Mouse (Mus musculus): ENCODE measurements at regions not wholly inside any gene's neighbourhood (a gene's known extent, or its start where the extent isn't known, plus 50 kb on each side); places are given as distances from the start of the nearest gene placed in this dataset.

- Histone ChIP-seq H3K9me3 (ENCODE audit: control insufficient read depth, low read length) (no peaks in the 10 kb centered on the region), H3K27ac (replicated peaks; ENCODE audit: low read depth, low read length) (no peak overlapping the region), H3K27me3 (ENCODE audit: control insufficient read depth, insufficient read depth, low read length) (no peaks in the 10 kb centered on the region), H3K4me2 (ENCODE audit: low read length) (no peak overlapping the region), H3K4me1 (ENCODE audit: control insufficient read depth, insufficient read depth, low read length) (no peaks in the 10 kb centered on the region), H3K36me3 (ENCODE audit: control insufficient read depth, insufficient read depth, low read length) (no peaks in the 10 kb centered on the region), H3K4me3 (replicated peaks; ENCODE audit: low read depth, low read length) (no peak overlapping the region), H3K9ac (replicated peaks; ENCODE audit: low read length) (no peak overlapping the region)
- ATAC-seq (ENCODE audit: low FRiP score, low TSS enrichment): no peak
- 78% methylated on average over 2 of the region's 2 CpGs for WGBS
- DNase-seq: no peak
Measured at GRCm38 (mm10) chr1:61316736-61317135, 321.9 kb upstream of the Pard3b start.

- 91% methylated on average over 1 of the region's 1 CpGs for WGBS
- no peaks in the 10 kb centered on the region for H3K4me1 ChIP-seq (ENCODE audit: control insufficient read depth, insufficient read depth, low read length)
- DNase-seq: no peak
- H3K36me3 ChIP-seq (ENCODE audit: control insufficient read depth, insufficient read depth, low read length): no peaks in the 10 kb centered on the region
- no peak overlapping the region for H3K4me2 ChIP-seq (ENCODE audit: low read length)
- no peak overlapping the region for H3K9ac ChIP-seq (replicated peaks; ENCODE audit: low read length)
- no peak overlapping the region for H3K27ac ChIP-seq (replicated peaks; ENCODE audit: low read depth, low read length)
- H3K27me3 ChIP-seq (ENCODE audit: control insufficient read depth, insufficient read depth, low read length): no peaks in the 10 kb centered on the region
- no peaks in the 10 kb centered on the region for H3K9me3 ChIP-seq (ENCODE audit: control insufficient read depth, low read length)
- no peak for ATAC-seq (ENCODE audit: low FRiP score, low TSS enrichment)
- H3K4me3 ChIP-seq (replicated peaks; ENCODE audit: low read depth, low read length): no peak overlapping the region
Measured at GRCm38 (mm10) chr1:61318042-61318441, 320.6 kb upstream of the Pard3b start.

DNA sequence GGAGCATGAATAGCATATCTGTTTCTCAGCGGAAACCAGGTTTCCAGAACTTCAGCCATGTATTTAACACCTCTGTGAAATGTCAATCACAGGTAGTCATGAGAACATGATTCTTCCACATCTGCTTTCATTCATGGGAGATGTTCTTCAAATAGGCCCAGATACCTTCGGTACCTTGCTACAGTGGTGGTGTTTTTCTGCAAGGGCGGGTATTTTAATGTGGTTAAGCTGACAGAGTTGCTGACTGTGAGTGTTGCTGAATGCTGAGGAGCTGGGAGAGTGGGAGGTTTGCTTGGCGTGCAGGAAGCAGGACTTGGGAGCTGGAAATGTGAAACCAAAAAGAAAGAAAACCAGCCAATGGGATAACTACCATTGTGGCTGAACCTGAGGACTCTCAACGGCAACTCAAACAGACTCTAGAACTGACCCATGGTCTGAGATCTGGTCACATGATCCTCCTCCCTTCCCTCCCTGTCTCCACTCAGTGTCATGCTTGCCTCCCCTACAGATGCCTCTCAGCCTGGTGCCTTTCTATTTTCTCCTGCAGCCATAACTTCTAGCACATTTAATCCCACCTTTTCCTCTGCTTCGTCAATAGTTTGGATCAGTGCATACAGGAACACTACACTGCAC, 317.0 kb upstream of the Pard3b start:
- Histone ChIP-seq H3K4me3 (replicated peaks; ENCODE audit: low read depth, low read length) (no peak overlapping the region), H3K27ac (replicated peaks; ENCODE audit: low read depth, low read length) (no peak overlapping the region), H3K9me3 (ENCODE audit: control insufficient read depth, low read length) (no peaks in the 10 kb centered on the region), H3K36me3 (ENCODE audit: control insufficient read depth, insufficient read depth, low read length) (no peaks in the 10 kb centered on the region), H3K9ac (replicated peaks; ENCODE audit: low read length) (no peak overlapping the region), H3K4me2 (ENCODE audit: low read length) (no peak overlapping the region), H3K4me1 (ENCODE audit: control insufficient read depth, insufficient read depth, low read length) (no peaks in the 10 kb centered on the region), H3K27me3 (ENCODE audit: control insufficient read depth, insufficient read depth, low read length) (no peaks in the 10 kb centered on the region)
- 84% methylated on average over 6 of the region's 6 CpGs for WGBS
- DNase-seq (no peak), ATAC-seq (ENCODE audit: low FRiP score, low TSS enrichment) (no peak)

GRCm38 (mm10) chr1:61331456-61331855, 307.2 kb upstream of the Pard3b start:
- Histone ChIP-seq H3K4me2 (ENCODE audit: low read length) (no peak overlapping the region), H3K36me3 (ENCODE audit: control insufficient read depth, insufficient read depth, low read length) (no peaks in the 10 kb centered on the region), H3K9me3 (ENCODE audit: control insufficient read depth, low read length) (no peaks in the 10 kb centered on the region), H3K9ac (replicated peaks; ENCODE audit: low read length) (no peak overlapping the region), H3K4me1 (ENCODE audit: control insufficient read depth, insufficient read depth, low read length) (no peaks in the 10 kb centered on the region), H3K27ac (replicated peaks; ENCODE audit: low read depth, low read length) (no peak overlapping the region), H3K4me3 (replicated peaks; ENCODE audit: low read depth, low read length) (no peak overlapping the region), H3K27me3 (ENCODE audit: control insufficient read depth, insufficient read depth, low read length) (no peaks in the 10 kb centered on the region)
- WGBS: 86% methylated on average over 2 of the region's 2 CpGs
- ATAC-seq (ENCODE audit: low FRiP score, low TSS enrichment) (no peak), DNase-seq (no peak)

- no peak overlapping the region for H3K9ac ChIP-seq (replicated peaks; ENCODE audit: low read length)
- WGBS: 19% methylated on average over 3 of the region's 3 CpGs
Measured at GRCm38 (mm10) chr1:61331906-61332305, 306.7 kb upstream of the Pard3b start.

DNA sequence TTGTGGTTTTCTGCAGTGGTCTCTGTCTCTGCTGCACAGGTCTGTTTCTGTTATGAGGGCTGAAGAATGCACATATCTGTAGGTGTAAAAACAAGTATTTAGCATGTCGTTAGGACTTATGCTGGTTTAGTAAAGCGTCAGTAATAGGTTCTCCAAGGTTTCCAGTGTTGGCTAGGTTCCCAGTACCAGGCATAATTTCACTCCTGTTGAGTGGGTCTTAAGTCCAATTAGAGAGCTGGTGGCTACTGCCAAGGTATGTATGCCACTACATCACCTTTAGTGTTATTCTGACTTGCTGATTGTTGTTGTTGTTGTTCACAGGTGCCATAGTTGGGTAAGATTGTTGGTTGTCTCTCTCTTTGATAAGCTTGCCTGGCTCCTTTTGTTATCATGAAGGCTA, 302.3 kb upstream of the Pard3b start:
- H3K4me2 ChIP-seq (ENCODE audit: low read length): no peak overlapping the region
- H3K4me1 ChIP-seq (ENCODE audit: control insufficient read depth, insufficient read depth, low read length): no peaks in the 10 kb centered on the region
- H3K27ac ChIP-seq (replicated peaks; ENCODE audit: low read depth, low read length): no peak overlapping the region
- H3K36me3 ChIP-seq (ENCODE audit: control insufficient read depth, insufficient read depth, low read length): no peaks in the 10 kb centered on the region
- H3K9ac ChIP-seq (replicated peaks; ENCODE audit: low read length): no peak overlapping the region
- H3K4me3 ChIP-seq (replicated peaks; ENCODE audit: low read depth, low read length): no peak overlapping the region
- no peaks in the 10 kb centered on the region for H3K9me3 ChIP-seq (ENCODE audit: control insufficient read depth, low read length)
- 87% methylated on average over 2 of the region's 2 CpGs for WGBS
- DNase-seq (no peak), ATAC-seq (ENCODE audit: low FRiP score, low TSS enrichment) (no peak)
- H3K27me3 ChIP-seq (ENCODE audit: control insufficient read depth, insufficient read depth, low read length): no peaks in the 10 kb centered on the region

More at GRCm38 (mm10) chr1:61331906-61332305, 306.7 kb upstream of the Pard3b start:
- no peak overlapping the region for H3K4me3 ChIP-seq (replicated peaks; ENCODE audit: low read depth, low read length)
- H3K36me3 ChIP-seq (ENCODE audit: control insufficient read depth, insufficient read depth, low read length): no peaks in the 10 kb centered on the region
- H3K9me3 ChIP-seq (ENCODE audit: control insufficient read depth, low read length): no peaks in the 10 kb centered on the region
- DNase-seq: no peak
- no peaks in the 10 kb centered on the region for H3K4me1 ChIP-seq (ENCODE audit: control insufficient read depth, insufficient read depth, low read length)
- no peak overlapping the region for H3K4me2 ChIP-seq (ENCODE audit: low read length)
- ATAC-seq (ENCODE audit: low FRiP score, low TSS enrichment): no peak
- no peak overlapping the region for H3K27ac ChIP-seq (replicated peaks; ENCODE audit: low read depth, low read length)
- no peaks in the 10 kb centered on the region for H3K27me3 ChIP-seq (ENCODE audit: control insufficient read depth, insufficient read depth, low read length)

GRCm38 (mm10) chr1:61352921-61353320, 285.7 kb upstream of the Pard3b start:
- Histone ChIP-seq H3K27me3 (ENCODE audit: control insufficient read depth, insufficient read depth, low read length) (no peaks in the 10 kb centered on the region), H3K27ac (replicated peaks; ENCODE audit: low read depth, low read length) (no peak overlapping the region), H3K4me1 (ENCODE audit: control insufficient read depth, insufficient read depth, low read length) (0 out of 2 replicates have a peak, but pooled peaks cover 2% of the 10 kb centered on the region), H3K9ac (replicated peaks; ENCODE audit: low read length) (no peak overlapping the region), H3K9me3 (ENCODE audit: control insufficient read depth, low read length) (no peaks in the 10 kb centered on the region), H3K4me3 (replicated peaks; ENCODE audit: low read depth, low read length) (no peak overlapping the region), H3K36me3 (ENCODE audit: control insufficient read depth, insufficient read depth, low read length) (no peaks in the 10 kb centered on the region), H3K4me2 (ENCODE audit: low read length) (no peak overlapping the region)
- 91% methylated on average over 1 of the region's 1 CpGs for WGBS
- DNase-seq: no peak
- ATAC-seq (ENCODE audit: low FRiP score, low TSS enrichment): no peak

DNA sequence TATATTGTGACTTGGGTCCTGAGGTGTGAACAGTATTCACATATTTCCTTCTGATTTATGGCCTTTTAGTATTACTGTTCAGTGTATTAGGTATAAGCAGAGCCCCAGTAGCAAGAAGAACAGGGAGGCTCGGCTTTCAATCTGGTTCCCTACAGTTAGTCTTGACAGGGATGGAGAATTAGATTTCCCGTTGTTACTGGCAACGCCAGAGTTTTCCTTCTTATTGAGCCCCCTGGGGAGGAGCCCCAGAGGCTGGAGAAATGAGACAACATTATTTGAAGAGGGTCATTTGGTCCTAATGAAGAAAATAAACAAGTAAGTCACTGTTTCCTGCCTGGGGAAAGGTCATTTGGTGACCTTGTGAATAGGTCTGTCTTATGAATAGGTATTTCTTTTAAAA, 285.1 kb upstream of the Pard3b start:
- no peak overlapping the region for H3K27ac ChIP-seq (replicated peaks; ENCODE audit: low read depth, low read length)
- ATAC-seq (ENCODE audit: low FRiP score, low TSS enrichment): no peak
- no peak overlapping the region for H3K4me3 ChIP-seq (replicated peaks; ENCODE audit: low read depth, low read length)
- peak; percentile 41 for DNase-seq
- H3K4me1 ChIP-seq (ENCODE audit: control insufficient read depth, insufficient read depth, low read length): 0 out of 2 replicates have a peak, but pooled peaks cover 2% of the 10 kb centered on the region
- H3K9me3 ChIP-seq (ENCODE audit: control insufficient read depth, low read length): no peaks in the 10 kb centered on the region
- H3K36me3 ChIP-seq (ENCODE audit: control insufficient read depth, insufficient read depth, low read length): no peaks in the 10 kb centered on the region
- 3% methylated on average over 3 of the region's 3 CpGs for WGBS
- no peak overlapping the region for H3K4me2 ChIP-seq (ENCODE audit: low read length)
- no peak overlapping the region for H3K9ac ChIP-seq (replicated peaks; ENCODE audit: low read length)
- no peaks in the 10 kb centered on the region for H3K27me3 ChIP-seq (ENCODE audit: control insufficient read depth, insufficient read depth, low read length)

DNA sequence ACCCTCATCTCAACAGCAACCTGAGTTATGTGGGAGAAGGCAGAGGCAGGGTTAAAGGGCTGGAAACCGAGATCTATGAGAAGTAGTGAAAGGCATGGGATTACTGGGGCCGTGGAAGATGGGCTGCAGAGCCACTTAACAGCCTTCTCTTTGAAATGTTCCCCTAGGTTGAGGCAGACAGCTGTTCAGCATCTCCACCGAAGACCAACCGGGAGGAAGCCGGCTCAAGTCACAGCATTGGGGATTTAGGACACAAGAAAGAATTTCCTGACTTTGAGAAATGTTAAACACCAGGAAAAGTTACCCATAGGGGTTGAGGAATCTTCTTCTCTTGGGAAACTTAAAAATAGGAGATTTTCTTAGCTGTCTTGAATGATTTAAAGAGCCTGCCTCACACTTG, 283.4 kb upstream of the Pard3b start:
- 0 out of 2 replicates have a peak, but pooled peaks cover 2% of the 10 kb centered on the region for H3K4me1 ChIP-seq (ENCODE audit: control insufficient read depth, insufficient read depth, low read length)
- no peak overlapping the region for H3K4me2 ChIP-seq (ENCODE audit: low read length)
- no peak overlapping the region for H3K4me3 ChIP-seq (replicated peaks; ENCODE audit: low read depth, low read length)
- no peak overlapping the region for H3K27ac ChIP-seq (replicated peaks; ENCODE audit: low read depth, low read length)
- DNase-seq (no peak), ATAC-seq (ENCODE audit: low FRiP score, low TSS enrichment) (no peak)
- H3K27me3 ChIP-seq (ENCODE audit: control insufficient read depth, insufficient read depth, low read length): no peaks in the 10 kb centered on the region
- no peaks in the 10 kb centered on the region for H3K9me3 ChIP-seq (ENCODE audit: control insufficient read depth, low read length)
- H3K9ac ChIP-seq (replicated peaks; ENCODE audit: low read length): no peak overlapping the region
- no peaks in the 10 kb centered on the region for H3K36me3 ChIP-seq (ENCODE audit: control insufficient read depth, insufficient read depth, low read length)
- WGBS: 71% methylated on average over 5 of the region's 5 CpGs
